Mouse (Mus musculus) B cell, adult 2 months (primary cell): ENCODE data around the gene Rsph1.

Experiments used
- DNase-seq, 2 experiments: peaks; one replicate each; pipeline ENCODE4 v3.0.0; 2022

Rsph1 gene

GRCm38 (mm10) chr17:31276922-31277918 lies at the start of gene Rsph1:
Rsph1 (minus strand) TSS chr17:31277383.
- peak; percentile 97 for DNase-seq

- no peak for DNase-seq
These were observed 49.2 kb upstream of the Rsph1 start for GRCm38 (mm10) chr17:31326220-31326852.

GRCm38 (mm10) chr17:31325451-31326219 lies 48.5 kb upstream of the Rsph1 start:
- DNase-seq = peak; percentile 51 to 59

- DNase-seq = no peak
These were observed 47.0 kb upstream of the Rsph1 start for GRCm38 (mm10) chr17:31324227-31324626.

- no peak for DNase-seq
These were observed 46.2 kb upstream of the Rsph1 start for GRCm38 (mm10) chr17:31323379-31323778.

GRCm38 (mm10) chr17:31322446-31322845 lies 45.3 kb upstream of the Rsph1 start:
- DNase-seq = no peak

- DNase-seq = no peak
These were observed 44.2 kb upstream of the Rsph1 start for GRCm38 (mm10) chr17:31321425-31321824.

GRCm38 (mm10) chr17:31318906-31319767 lies 42.0 kb upstream of the Rsph1 start:
- no peak for DNase-seq

- DNase-seq = no peak
These were observed 40.5 kb upstream of the Rsph1 start for GRCm38 (mm10) chr17:31317521-31318272.

GRCm38 (mm10) chr17:31316998-31317397 lies 39.8 kb upstream of the Rsph1 start:
- DNase-seq = no peak

GRCm38 (mm10) chr17:31315993-31316392 lies 38.8 kb upstream of the Rsph1 start:
- no peak for DNase-seq

- DNase-seq = no peak
These were observed 38.0 kb upstream of the Rsph1 start for GRCm38 (mm10) chr17:31315046-31315792.

GRCm38 (mm10) chr17:31312648-31313047 lies 35.5 kb upstream of the Rsph1 start:
- no peak for DNase-seq

GRCm38 (mm10) chr17:31311047-31311446 lies 33.9 kb upstream of the Rsph1 start:
- DNase-seq = no peak

GRCm38 (mm10) chr17:31309281-31309793 lies 32.2 kb upstream of the Rsph1 start:
- DNase-seq = no peak

- no peak for DNase-seq
These were observed 31.2 kb upstream of the Rsph1 start for GRCm38 (mm10) chr17:31308291-31308816.

- DNase-seq = no peak
These were observed 30.6 kb upstream of the Rsph1 start for GRCm38 (mm10) chr17:31307756-31308155.

GRCm38 (mm10) chr17:31305776-31306120 lies 28.6 kb upstream of the Rsph1 start:
- DNase-seq = no peak

- no peak for DNase-seq
These were observed 28.0 kb upstream of the Rsph1 start for GRCm38 (mm10) chr17:31304895-31305775.
